Mouse (Mus musculus): ENCODE measurements around the gene Actl6b. TPM values are rescaled to one million over a fixed set of nuclear protein-coding genes. Genes with fewer than 3 reads are reported as not detected.

Actl6b gene
- polyA plus RNA-seq (2015; fragmentation: Nextera tagmentation; extraction: Ambion mirVana), result 0.40 and 0.96 TPM in 2 replicates

GRCm38 (mm10) chr5:137553411-137553837 lies at the start of gene Actl6b:
Actl6b (plus strand) TSS chr5:137553517.
- Histone ChIP-seq H3K27me3 (ENCODE audit: insufficient read depth, low read length) (peaks cover 9% of the 10 kb centered on the region), H3K27ac (ENCODE audit: low read length) (no peak within 1 kb of the TSS), H3K9ac (replicated peaks; ENCODE audit: low read length) (no peak within 1 kb of the TSS), H3K9me3 (ENCODE audit: low read length) (no peaks in the 10 kb centered on the region), H3K4me1 (ENCODE audit: insufficient read depth, low read length) (peaks cover 4% of the 10 kb centered on the region; the same call in 1 of the 2 replicates), H3K4me3 (ENCODE audit: low read length) (peak within 1 kb of the TSS; percentile 23), H3K36me3 (ENCODE audit: insufficient read depth, low read length) (no peaks in the 10 kb centered on the region), H3K4me2 (replicated peaks; ENCODE audit: low read depth, low read length) (peak within 1 kb of the TSS; percentile 46)
- ATAC-seq (ENCODE audit: low FRiP score, low TSS enrichment), result peak; percentile 82
- WGBS, result 1% methylated on average over 37 of the region's 37 CpGs

DNA sequence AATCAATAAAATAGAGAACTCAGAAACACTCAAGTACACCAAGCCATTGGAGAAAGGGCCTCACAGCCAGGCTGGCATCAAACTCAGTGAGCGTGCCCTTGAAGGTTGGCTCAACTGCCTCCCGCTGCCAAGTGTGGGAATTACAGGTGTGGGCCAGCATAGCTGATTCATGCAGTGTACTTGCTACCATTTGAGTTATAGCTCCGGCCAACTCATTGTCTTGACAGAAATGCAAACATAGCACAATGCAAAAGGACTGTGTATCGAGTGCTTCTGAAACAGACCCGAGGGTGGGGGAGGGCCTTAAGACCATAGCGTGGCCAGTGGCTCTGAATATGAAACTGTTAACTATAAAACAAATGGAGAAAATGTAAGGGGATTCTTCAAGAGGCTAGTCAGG lies 49.3 kb upstream of the Actl6b start:
- H3K4me2 ChIP-seq (replicated peaks; ENCODE audit: low read depth, low read length), result no peak overlapping the region
- H3K4me3 ChIP-seq (ENCODE audit: low read length), result no peak overlapping the region
- no peak overlapping the region for H3K9ac ChIP-seq (replicated peaks; ENCODE audit: low read length)
- no peaks in the 10 kb centered on the region for H3K27me3 ChIP-seq (ENCODE audit: insufficient read depth, low read length)
- ATAC-seq (ENCODE audit: low FRiP score, low TSS enrichment), result no peak
- H3K4me1 ChIP-seq (ENCODE audit: insufficient read depth, low read length), result peaks cover 18% of the 10 kb centered on the region
- H3K36me3 ChIP-seq (ENCODE audit: insufficient read depth, low read length), result peaks cover 8% of the 10 kb centered on the region; the same call in 1 of the 2 replicates
- no peaks in the 10 kb centered on the region for H3K9me3 ChIP-seq (ENCODE audit: low read length)
- no peak overlapping the region for H3K27ac ChIP-seq (ENCODE audit: low read length)
- WGBS, result 76% methylated on average over 6 of the region's 6 CpGs

DNA sequence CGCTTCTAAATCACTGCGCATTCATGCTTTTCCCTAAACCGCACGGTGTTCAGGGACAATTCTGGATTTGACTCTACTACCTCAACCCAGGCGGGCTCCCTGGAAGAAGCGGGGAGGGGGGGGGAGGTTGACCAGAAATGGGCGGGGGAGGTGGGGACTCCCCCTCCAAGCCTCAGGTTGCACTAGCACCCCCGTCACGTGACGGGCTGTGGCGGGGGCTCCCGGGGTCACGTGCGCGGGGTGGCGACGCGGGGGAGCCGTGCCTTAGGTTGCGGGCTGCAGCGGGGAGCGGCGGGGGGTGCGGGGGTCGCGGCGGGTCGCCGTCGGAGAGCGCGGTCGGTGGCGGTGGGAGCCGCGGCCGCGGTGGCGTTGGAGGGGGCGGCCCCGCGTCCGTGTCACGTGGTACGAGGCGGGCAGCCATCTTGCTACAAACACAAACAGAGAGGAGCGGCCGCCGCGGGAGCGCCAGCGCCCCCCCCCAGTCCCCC lies 43.3 kb upstream of the Actl6b start:
- Histone ChIP-seq H3K4me1 (ENCODE audit: insufficient read depth, low read length) (peaks cover 29% of the 10 kb centered on the region), H3K4me3 (ENCODE audit: low read length) (peak overlapping the region; percentile 96), H3K4me2 (replicated peaks; ENCODE audit: low read depth, low read length) (peak overlapping the region; percentile 89), H3K9ac (replicated peaks; ENCODE audit: low read length) (peak overlapping the region; percentile 99), H3K27me3 (ENCODE audit: insufficient read depth, low read length) (no peaks in the 10 kb centered on the region), H3K9me3 (ENCODE audit: low read length) (no peaks in the 10 kb centered on the region), H3K27ac (ENCODE audit: low read length) (peak overlapping the region; percentile 79), H3K36me3 (ENCODE audit: insufficient read depth, low read length) (no peaks in the 10 kb centered on the region)
- WGBS, result 2% methylated on average over 32 of the region's 52 CpGs
- peak; percentile 70 for ATAC-seq (ENCODE audit: low FRiP score, low TSS enrichment)

- H3K9me3 ChIP-seq (ENCODE audit: low read length), result no peaks in the 10 kb centered on the region
- ATAC-seq (ENCODE audit: low FRiP score, low TSS enrichment), result no peak; the same call in 1 of the 2 replicates
- peak overlapping the region; percentile 89 for H3K4me2 ChIP-seq (replicated peaks; ENCODE audit: low read depth, low read length)
- H3K4me3 ChIP-seq (ENCODE audit: low read length), result peak overlapping the region; percentile 96
- H3K36me3 ChIP-seq (ENCODE audit: insufficient read depth, low read length), result no peaks in the 10 kb centered on the region
- under 1% methylated on average over 62 of the region's 83 CpGs for WGBS
- H3K4me1 ChIP-seq (ENCODE audit: insufficient read depth, low read length), result peaks cover 35% of the 10 kb centered on the region
- H3K9ac ChIP-seq (replicated peaks; ENCODE audit: low read length), result peak overlapping the region; percentile 99
- H3K27me3 ChIP-seq (ENCODE audit: insufficient read depth, low read length), result no peaks in the 10 kb centered on the region
- peak overlapping the region; percentile 79 for H3K27ac ChIP-seq (ENCODE audit: low read length)
Observed at GRCm38 (mm10) chr5:137510573-137511390, 42.5 kb upstream of the Actl6b start.

- no peaks in the 10 kb centered on the region for H3K36me3 ChIP-seq (ENCODE audit: insufficient read depth, low read length)
- H3K9me3 ChIP-seq (ENCODE audit: low read length), result no peaks in the 10 kb centered on the region
- peak overlapping the region; percentile 89 for H3K4me2 ChIP-seq (replicated peaks; ENCODE audit: low read depth, low read length)
- WGBS, result 41% methylated on average over 3 of the region's 3 CpGs
- H3K27me3 ChIP-seq (ENCODE audit: insufficient read depth, low read length), result no peaks in the 10 kb centered on the region
- no peak for ATAC-seq (ENCODE audit: low FRiP score, low TSS enrichment)
- H3K27ac ChIP-seq (ENCODE audit: low read length), result no peak overlapping the region; the same call in 1 of the 2 replicates
- H3K4me3 ChIP-seq (ENCODE audit: low read length), result peak overlapping the region; percentile 96
- H3K4me1 ChIP-seq (ENCODE audit: insufficient read depth, low read length), result peaks cover 38% of the 10 kb centered on the region
- peak overlapping the region; percentile 99 for H3K9ac ChIP-seq (replicated peaks; ENCODE audit: low read length)
Observed at GRCm38 (mm10) chr5:137511706-137512105, 41.6 kb upstream of the Actl6b start.

- H3K4me2 ChIP-seq (replicated peaks; ENCODE audit: low read depth, low read length), result no peak overlapping the region
- H3K9ac ChIP-seq (replicated peaks; ENCODE audit: low read length), result no peak overlapping the region
- H3K4me1 ChIP-seq (ENCODE audit: insufficient read depth, low read length), result peaks cover 38% of the 10 kb centered on the region
- H3K9me3 ChIP-seq (ENCODE audit: low read length), result no peaks in the 10 kb centered on the region
- no peak overlapping the region for H3K4me3 ChIP-seq (ENCODE audit: low read length)
- H3K27ac ChIP-seq (ENCODE audit: low read length), result no peak overlapping the region
- no peak for ATAC-seq (ENCODE audit: low FRiP score, low TSS enrichment)
- 0 out of 2 replicates have a peak, but pooled peaks cover 2% of the 10 kb centered on the region for H3K36me3 ChIP-seq (ENCODE audit: insufficient read depth, low read length)
- 78% methylated on average over 11 of the region's 11 CpGs for WGBS
- H3K27me3 ChIP-seq (ENCODE audit: insufficient read depth, low read length), result no peaks in the 10 kb centered on the region
Observed at GRCm38 (mm10) chr5:137512847-137513794, 40.2 kb upstream of the Actl6b start.

DNA sequence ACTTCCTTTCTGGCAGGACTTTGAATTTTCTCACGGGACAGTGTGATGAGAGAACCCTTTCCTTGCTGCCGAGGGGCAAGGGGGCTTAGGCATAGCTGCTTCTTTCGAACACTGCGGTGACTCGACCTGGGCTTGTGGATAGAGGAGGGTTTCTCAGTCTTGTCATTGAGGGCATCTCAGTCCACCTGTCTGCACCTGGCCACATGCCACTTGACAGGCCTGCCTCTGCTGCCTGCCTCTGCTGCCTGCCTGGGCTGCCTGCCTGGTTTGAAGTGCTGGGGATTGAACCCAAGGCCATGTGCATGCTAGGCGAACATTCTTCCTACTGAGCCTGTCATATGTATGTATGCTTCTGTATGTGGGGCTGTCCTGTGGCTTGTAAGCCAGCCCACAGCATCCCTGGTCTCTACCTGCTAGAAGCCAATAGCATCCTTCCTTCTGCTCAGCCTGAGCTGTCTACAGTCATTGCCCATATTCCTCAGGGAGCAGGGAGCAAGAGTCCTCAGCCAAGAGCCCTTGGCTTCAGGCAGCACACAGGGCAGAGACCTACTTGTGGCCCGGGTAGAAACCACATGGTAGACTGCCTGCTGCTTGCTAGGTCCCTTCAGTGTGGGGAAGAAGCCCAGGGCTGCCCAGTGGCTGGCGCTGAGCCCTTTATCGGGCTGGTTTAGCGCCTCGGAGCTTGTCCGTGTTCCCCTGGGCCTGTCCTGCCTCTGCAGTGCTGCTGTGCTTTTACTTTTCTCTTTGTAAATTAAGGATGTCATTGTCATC lies 39.2 kb upstream of the Actl6b start:
- H3K4me1 ChIP-seq (ENCODE audit: insufficient read depth, low read length), result peaks cover 38% of the 10 kb centered on the region
- 85% methylated on average over 12 of the region's 12 CpGs for WGBS
- no peak for ATAC-seq (ENCODE audit: low FRiP score, low TSS enrichment)

DNA sequence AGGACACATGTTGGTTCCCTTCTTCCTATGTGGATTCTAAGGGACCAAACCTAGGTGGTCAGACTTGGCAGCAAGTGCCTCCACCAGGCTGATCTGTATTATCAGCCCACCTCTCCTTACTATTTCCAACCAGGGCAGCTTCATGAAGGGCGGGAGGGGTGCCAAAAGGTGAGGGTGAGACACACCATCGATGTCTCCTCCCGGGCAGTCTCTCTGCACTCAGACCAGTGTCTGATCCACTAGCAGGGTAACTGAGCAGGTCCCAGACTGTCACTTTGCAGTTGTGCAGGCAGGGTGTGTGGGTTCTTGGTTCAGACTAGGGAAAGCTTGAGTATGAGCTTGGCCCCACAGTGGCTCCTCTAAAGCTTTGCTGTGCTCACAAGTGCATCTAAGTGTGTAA lies 38.5 kb upstream of the Actl6b start:
- H3K4me2 ChIP-seq (replicated peaks; ENCODE audit: low read depth, low read length), result no peak overlapping the region
- H3K36me3 ChIP-seq (ENCODE audit: insufficient read depth, low read length), result peaks cover 17% of the 10 kb centered on the region
- 0 out of 2 replicates have a peak overlapping the region, but pooled peaks have one; percentile 4 for H3K9ac ChIP-seq (replicated peaks; ENCODE audit: low read length)
- peaks cover 37% of the 10 kb centered on the region for H3K4me1 ChIP-seq (ENCODE audit: insufficient read depth, low read length)
- H3K4me3 ChIP-seq (ENCODE audit: low read length), result no peak overlapping the region
- no peaks in the 10 kb centered on the region for H3K9me3 ChIP-seq (ENCODE audit: low read length)
- 83% methylated on average over 3 of the region's 3 CpGs for WGBS
- no peaks in the 10 kb centered on the region for H3K27me3 ChIP-seq (ENCODE audit: insufficient read depth, low read length)
- H3K27ac ChIP-seq (ENCODE audit: low read length), result no peak overlapping the region
- ATAC-seq (ENCODE audit: low FRiP score, low TSS enrichment), result no peak

More for the DNA sequence above, 39.2 kb upstream of the Actl6b start:
- H3K9ac ChIP-seq (replicated peaks; ENCODE audit: low read length), result no peak overlapping the region
- no peak overlapping the region for H3K4me3 ChIP-seq (ENCODE audit: low read length)
- H3K27ac ChIP-seq (ENCODE audit: low read length), result no peak overlapping the region
- H3K4me2 ChIP-seq (replicated peaks; ENCODE audit: low read depth, low read length), result no peak overlapping the region
- no peaks in the 10 kb centered on the region for H3K27me3 ChIP-seq (ENCODE audit: insufficient read depth, low read length)
- no peaks in the 10 kb centered on the region for H3K9me3 ChIP-seq (ENCODE audit: low read length)
- H3K36me3 ChIP-seq (ENCODE audit: insufficient read depth, low read length), result peaks cover 10% of the 10 kb centered on the region

- H3K9me3 ChIP-seq (ENCODE audit: low read length), result no peaks in the 10 kb centered on the region
- WGBS, result 83% methylated on average over 5 of the region's 5 CpGs
- H3K9ac ChIP-seq (replicated peaks; ENCODE audit: low read length), result no peak within 1 kb of the TSS
- H3K27ac ChIP-seq (ENCODE audit: low read length), result no peak within 1 kb of the TSS
- H3K36me3 ChIP-seq (ENCODE audit: insufficient read depth, low read length), result peaks cover 52% of the 10 kb centered on the region
- H3K4me3 ChIP-seq (ENCODE audit: low read length), result no peak within 1 kb of the TSS
- peaks cover 16% of the 10 kb centered on the region; the same call in 1 of the 2 replicates for H3K4me1 ChIP-seq (ENCODE audit: insufficient read depth, low read length)
- no peaks in the 10 kb centered on the region for H3K27me3 ChIP-seq (ENCODE audit: insufficient read depth, low read length)
- H3K4me2 ChIP-seq (replicated peaks; ENCODE audit: low read depth, low read length), result no peak within 1 kb of the TSS
- ATAC-seq (ENCODE audit: low FRiP score, low TSS enrichment), result no peak
Observed at GRCm38 (mm10) chr5:137518436-137518835, 34.9 kb upstream of the Actl6b start, which contains the start of gene Gigyf1. Gigyf1 (plus strand) TSS chr5:137518548.
